Mouse (Mus musculus) liver, adult 2 months (tissue): ENCODE results near the gene Macf1.

ENCODE experiments used
- CTCF ChIP-seq: fragments of 200-500 bp; IDR thresholded peaks from 2 replicates; pipeline ENCODE4 v1.5.1; 2011; ENCODE audit warnings: low read depth, low read length, control low read depth
- POLR2A ChIP-seq: fragments of 200-500 bp; IDR thresholded peaks from 2 replicates; pipeline ENCODE4 v1.6.1; 2011; ENCODE audit warnings: low read length, control low read depth; ENCODE audit not compliant: insufficient read depth; ENCODE audit errors: extremely low read depth

- TF ChIP-seq CTCF (no peak), POLR2A (no peak)
These were observed 287.1 kb downstream of the Macf1 start for GRCm38 (mm10) chr4:123397049-123397448.
